7 mouse cellular contexts compared by ENCODE assay signal in the genomic region with DNA sequence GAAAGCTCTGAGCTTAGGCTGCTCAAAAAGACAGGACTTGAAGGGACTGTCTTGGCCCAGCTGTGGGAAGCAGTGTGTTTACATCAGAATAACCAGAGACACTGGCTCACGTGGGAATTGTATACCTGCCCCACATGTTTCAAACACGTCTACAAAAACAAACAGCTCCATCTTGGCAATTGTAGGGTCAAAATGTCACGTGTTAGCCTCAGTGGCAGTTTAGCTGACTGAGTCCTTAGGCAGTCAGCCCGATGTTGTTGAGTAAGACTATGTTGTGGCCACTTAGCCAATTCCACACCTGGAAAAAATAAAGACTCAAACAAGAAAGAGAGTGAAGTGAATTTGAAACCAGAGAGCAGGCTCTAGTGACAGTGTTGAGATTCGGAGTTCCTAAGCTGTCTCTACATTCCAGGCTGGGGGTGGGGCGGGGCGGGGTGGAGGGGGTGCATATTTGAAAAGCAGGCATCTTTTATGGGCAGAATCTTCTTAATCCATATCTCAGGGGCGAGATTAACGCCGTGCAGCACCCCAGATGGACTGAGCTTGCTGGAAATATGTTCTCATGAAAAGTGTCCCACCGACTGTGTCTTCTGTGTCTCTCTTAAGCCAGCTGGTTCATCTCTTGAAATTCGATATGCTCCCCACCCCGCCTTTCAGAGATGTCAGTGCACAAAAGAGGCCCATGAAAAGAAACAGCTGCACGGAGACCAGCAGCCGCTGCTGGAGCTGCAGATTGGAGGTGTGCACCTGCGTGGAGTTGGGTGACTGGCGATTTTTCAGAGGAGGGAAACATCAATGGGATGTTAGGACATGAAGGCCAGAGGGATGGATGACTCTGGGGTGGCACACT.
A peak's percentile ranks its signal among the peaks of the same experiment; 100 is the strongest.
DNase-seq lines count a peak whose midpoint lies in the region; ATAC-seq and TF ChIP-seq lines count a peak whose summit lies in the region.

No protein-coding gene starts in this region.

- H3K4me2 ChIP-seq in lung, embryonic 16.5 days (ENCODE audit: low read depth, low read length): peak overlapping the region; percentile 41

- H3K9me3 ChIP-seq in ES-Bruce4 (replicated peaks; ENCODE audit: control insufficient read depth, insufficient read depth, low read length, poor library complexity, severe bottlenecking): peaks cover 9% of the 10 kb centered on the region
- no peaks in the 10 kb centered on the region for H3K9me3 ChIP-seq in heart, embryonic 10.5 days
- no peaks in the 10 kb centered on the region for H3K9me3 ChIP-seq in lung, embryonic 16.5 days (ENCODE audit: control insufficient read depth, low read length)

- H3K36me3 ChIP-seq in ES-Bruce4 (ENCODE audit: control insufficient read depth, insufficient read depth, low read length, poor library complexity, severe bottlenecking): no peaks in the 10 kb centered on the region
- no peaks in the 10 kb centered on the region for H3K36me3 ChIP-seq in heart, embryonic 10.5 days
- no peaks in the 10 kb centered on the region for H3K36me3 ChIP-seq in lung, embryonic 16.5 days (ENCODE audit: control insufficient read depth, insufficient read depth, low read length)

- peak; percentile 86 for DNase-seq in R1 (ENCODE audit: low read depth, low spot score)
- no peak for DNase-seq in heart, embryonic 10.5 days (ENCODE audit: low spot score)
- DNase-seq in layer of hippocampus, adult 11-12 months (ENCODE audit: low spot score): no peak
- no peak for DNase-seq in layer of hippocampus, postnatal 36 days
- DNase-seq in layer of hippocampus, adult 2 months (ENCODE audit: low spot score in 2 of 2): no peak

- peak; percentile 82 for ATAC-seq in lung, embryonic 16.5 days (ENCODE audit: low read depth)

- H3K27me3 ChIP-seq in ES-Bruce4 (ENCODE audit: control insufficient read depth, insufficient read depth, low read length, poor library complexity, severe bottlenecking): no peaks in the 10 kb centered on the region
- H3K27me3 ChIP-seq in heart, embryonic 10.5 days (ENCODE audit: insufficient read depth, poor library complexity, severe bottlenecking): peaks cover 16% of the 10 kb centered on the region; the same call in 1 of the 2 replicates
- H3K27me3 ChIP-seq in lung, embryonic 16.5 days (ENCODE audit: control insufficient read depth, insufficient read depth, low read depth, low read length): no peaks in the 10 kb centered on the region

- 16% methylated on average over 17 of the region's 17 CpGs for WGBS in heart, embryonic 10.5 days
- 9% methylated on average over 17 of the region's 17 CpGs for WGBS in lung, embryonic 16.5 days

- H3K9ac ChIP-seq in ES-Bruce4 (ENCODE audit: low read depth, poor library complexity, severe bottlenecking): no peak overlapping the region
- no peak overlapping the region for H3K9ac ChIP-seq in lung, embryonic 16.5 days (ENCODE audit: low read length)

- no peak for TF ChIP-seq POLR2A in ES-Bruce4 (IDR thresholded peaks at IDR 0.05; ENCODE audit: insufficient read depth, low read length)

- H3K4me1 ChIP-seq in ES-Bruce4 (ENCODE audit: control insufficient read depth, insufficient read depth, low read length): peaks cover 6% of the 10 kb centered on the region
- H3K4me1 ChIP-seq in heart, embryonic 10.5 days: peaks cover 16% of the 10 kb centered on the region
- peaks cover 6% of the 10 kb centered on the region for H3K4me1 ChIP-seq in lung, embryonic 16.5 days (replicated peaks; ENCODE audit: control insufficient read depth, insufficient read depth, low read length)

- H3K27ac ChIP-seq in ES-Bruce4 (ENCODE audit: insufficient read depth, low read length): peak overlapping the region; percentile 65; the same call in 1 of the 2 replicates
- H3K27ac ChIP-seq in heart, embryonic 10.5 days: 0 out of 2 replicates have a peak overlapping the region, but pooled peaks have one; percentile 23
- H3K27ac ChIP-seq in lung, embryonic 16.5 days (ENCODE audit: low read length): no peak overlapping the region
- H3K27ac ChIP-seq in layer of hippocampus, adult 2 months: no peak overlapping the region

- no peak for TF ChIP-seq CTCF in ES-Bruce4 (IDR thresholded peaks at IDR 0.05; ENCODE audit: low read depth, low read length)
- no peak for TF ChIP-seq CTCF in layer of hippocampus, adult 2 months (conservative IDR thresholded peaks at IDR 0.05)

- H3K4me3 ChIP-seq in ES-Bruce4 (ENCODE audit: low read depth, low read length): no peak overlapping the region
- peak overlapping the region; percentile 43; the same call in 1 of the 2 replicates for H3K4me3 ChIP-seq in heart, embryonic 10.5 days
- no peak overlapping the region; the same call in 1 of the 2 replicates for H3K4me3 ChIP-seq in lung, embryonic 16.5 days (ENCODE audit: low read length)
- no peak overlapping the region for H3K4me3 ChIP-seq in layer of hippocampus, adult 2 months

- TF ChIP-seq EP300 in ES-Bruce4 (IDR thresholded peaks at IDR 0.05; ENCODE audit: insufficient read depth, low read depth, low read length): peak; percentile 73; the same call in 1 of the 2 replicates

Comparison
In these comparisons a context has a peak if more than half of its experiments do, and no peak if none do; other contexts are left out.
1. H3K27ac ChIP-seq: peak in ES-Bruce4 (single experiment) and heart, embryonic 10.5 days (single experiment); none in lung, embryonic 16.5 days (single experiment) and layer of hippocampus, adult 2 months (single experiment).